Mouse (Mus musculus): ENCODE data around the gene Grhl1. TPM values are rescaled to one million over a fixed set of nuclear protein-coding genes. Genes with fewer than 3 reads are reported as not detected.
A peak's percentile ranks its signal among the peaks of the same experiment; 100 is the strongest.

The Grhl1 gene
- polyA plus RNA-seq, 1 experiment from 2014 or later, result 0.23 TPM

DNA sequence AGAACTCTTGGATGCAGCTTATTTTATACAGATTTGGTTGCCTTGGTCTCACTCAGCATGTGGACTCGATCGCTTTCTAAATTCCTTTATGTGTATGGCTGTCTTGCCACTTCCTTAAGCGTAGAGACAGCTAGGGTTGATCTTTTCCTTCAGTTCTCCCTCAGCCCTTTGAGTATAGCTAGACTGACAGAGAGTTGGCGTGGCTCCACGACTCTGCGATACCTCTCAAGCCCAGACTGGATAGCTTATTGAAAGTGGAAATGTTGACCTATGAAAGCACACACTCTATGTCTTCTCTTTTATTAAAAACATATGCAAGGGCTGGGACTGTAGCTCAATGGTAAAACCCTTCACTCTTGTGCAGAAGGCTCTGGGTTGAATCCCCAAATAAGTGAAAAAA lies 25.3 kb downstream of the Grhl1 start:
- Histone ChIP-seq H3K36me3 (replicated peaks; ENCODE audit: insufficient read depth, low read length) (no peaks in the 10 kb centered on the region), H3K9ac (replicated peaks) (no peak overlapping the region), H3K27ac (ENCODE audit: low read depth) (no peak overlapping the region), H3K27me3 (ENCODE audit: insufficient read depth, low read length) (no peaks in the 10 kb centered on the region), H3K4me3 (ENCODE audit: low read depth, low read length) (no peak overlapping the region), H3K9me3 (ENCODE audit: low read length) (no peaks in the 10 kb centered on the region), H3K4me2 (ENCODE audit: low read depth, low read length) (no peak overlapping the region), H3K4me1 (ENCODE audit: insufficient read depth) (peaks cover 11% of the 10 kb centered on the region)
- TF ChIP-seq EP300 (IDR thresholded peaks at IDR 0.05; ENCODE audit: low read depth), result no peak
- no peak for TF ChIP-seq CTCF (IDR thresholded peaks at IDR 0.05; ENCODE audit: low read depth)
- ATAC-seq (no peak), DNase-seq (no peak)
- WGBS (ENCODE audit: insufficient replicate concordance), result 78% methylated on average over 6 of the region's 6 CpGs

DNA sequence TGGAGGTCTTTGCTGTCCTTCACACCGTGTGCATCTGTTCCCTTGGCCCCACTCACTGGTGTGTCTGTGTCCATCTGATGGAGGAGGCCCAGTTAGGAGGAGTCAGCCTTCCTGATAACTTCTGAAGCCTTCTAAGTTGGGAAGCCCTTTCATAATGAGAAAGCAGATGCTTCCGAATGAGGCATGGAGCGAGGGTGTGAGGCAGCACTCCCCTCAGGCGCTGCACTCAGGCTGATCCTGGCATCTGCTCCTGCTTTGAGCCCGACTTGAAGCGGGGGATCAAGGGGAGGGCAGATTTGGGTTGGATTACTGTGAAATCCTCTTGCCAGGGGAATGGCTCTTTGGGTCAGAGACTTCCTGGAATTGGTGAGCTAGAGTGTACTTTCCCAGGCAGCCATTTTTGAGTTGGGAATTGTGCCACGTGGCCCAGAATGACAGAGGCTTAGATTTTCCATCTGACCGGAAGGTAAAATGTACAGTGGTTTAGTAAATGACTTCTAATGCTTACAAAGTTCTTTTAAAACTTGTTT lies 27.3 kb downstream of the Grhl1 start:
- no peak for ATAC-seq
- H3K36me3 ChIP-seq (replicated peaks; ENCODE audit: insufficient read depth, low read length), result no peaks in the 10 kb centered on the region
- WGBS (ENCODE audit: insufficient replicate concordance), result 70% methylated on average over 8 of the region's 8 CpGs

DNA sequence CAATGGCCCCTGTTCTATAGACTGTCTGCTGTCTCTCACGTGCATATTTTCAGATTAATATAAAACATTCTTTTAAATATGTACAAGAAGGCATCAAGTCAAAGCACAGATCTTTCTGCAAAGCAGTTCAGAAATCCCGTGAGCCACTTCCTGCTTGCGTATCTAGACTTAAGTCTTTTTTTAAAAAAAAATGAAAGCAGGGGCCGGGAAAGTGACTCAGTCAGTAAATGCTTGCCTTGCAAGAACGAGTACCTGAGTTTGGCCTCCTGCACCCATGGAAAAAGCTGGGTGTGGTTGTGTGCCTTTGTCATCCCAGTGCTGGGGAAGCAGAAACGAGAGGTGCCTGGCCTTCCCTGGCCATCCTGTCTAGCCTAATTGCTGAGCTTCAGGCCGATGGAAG lies 28.0 kb downstream of the Grhl1 start:
- TF ChIP-seq EP300 (IDR thresholded peaks at IDR 0.05; ENCODE audit: low read depth) (no peak), CTCF (IDR thresholded peaks at IDR 0.05; ENCODE audit: low read depth) (no peak)
- Histone ChIP-seq H3K27ac (ENCODE audit: low read depth) (no peak overlapping the region), H3K9ac (replicated peaks) (no peak overlapping the region), H3K9me3 (ENCODE audit: low read length) (no peaks in the 10 kb centered on the region), H3K4me2 (ENCODE audit: low read depth, low read length) (no peak overlapping the region), H3K36me3 (replicated peaks; ENCODE audit: insufficient read depth, low read length) (no peaks in the 10 kb centered on the region), H3K4me3 (ENCODE audit: low read depth, low read length) (no peak overlapping the region), H3K4me1 (ENCODE audit: insufficient read depth) (no peaks in the 10 kb centered on the region), H3K27me3 (ENCODE audit: insufficient read depth, low read length) (no peaks in the 10 kb centered on the region)
- 73% methylated on average over 7 of the region's 7 CpGs for WGBS (ENCODE audit: insufficient replicate concordance)
- ATAC-seq (no peak), DNase-seq (no peak)

More for the DNA sequence above, 27.3 kb downstream of the Grhl1 start:
- no peaks in the 10 kb centered on the region for H3K4me1 ChIP-seq (ENCODE audit: insufficient read depth)
- DNase-seq, result no peak
- no peak overlapping the region for H3K27ac ChIP-seq (ENCODE audit: low read depth)
- no peak overlapping the region for H3K9ac ChIP-seq (replicated peaks)
- no peaks in the 10 kb centered on the region for H3K27me3 ChIP-seq (ENCODE audit: insufficient read depth, low read length)
- no peak for TF ChIP-seq EP300 (IDR thresholded peaks at IDR 0.05; ENCODE audit: low read depth)
- TF ChIP-seq CTCF (IDR thresholded peaks at IDR 0.05; ENCODE audit: low read depth), result no peak
- H3K4me3 ChIP-seq (ENCODE audit: low read depth, low read length), result no peak overlapping the region
- H3K4me2 ChIP-seq (ENCODE audit: low read depth, low read length), result no peak overlapping the region
- no peaks in the 10 kb centered on the region for H3K9me3 ChIP-seq (ENCODE audit: low read length)

DNA sequence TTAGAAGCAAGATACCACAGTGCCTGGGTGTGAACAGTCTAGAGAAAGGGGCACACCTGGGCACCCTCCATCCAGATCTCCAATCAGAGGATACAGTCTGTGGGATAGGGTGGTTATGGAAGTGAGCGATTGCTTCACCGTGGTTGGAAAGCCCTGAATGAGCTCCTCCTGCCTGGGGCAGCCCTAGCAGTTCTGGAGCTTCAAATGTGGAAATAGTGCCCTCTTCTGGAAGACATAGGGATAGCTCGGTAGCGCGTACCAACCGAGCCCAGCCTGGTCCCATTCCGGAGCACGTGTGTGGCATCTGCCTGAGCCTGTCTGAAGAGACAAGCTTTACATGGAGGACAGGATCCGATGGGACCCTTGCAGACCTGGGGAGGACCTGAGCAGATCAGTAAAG lies 28.7 kb downstream of the Grhl1 start:
- TF ChIP-seq CTCF (IDR thresholded peaks at IDR 0.05; ENCODE audit: low read depth) (peak; percentile 90), EP300 (IDR thresholded peaks at IDR 0.05; ENCODE audit: low read depth) (no peak)
- Histone ChIP-seq H3K9ac (replicated peaks) (no peak overlapping the region), H3K27ac (ENCODE audit: low read depth) (no peak overlapping the region), H3K4me2 (ENCODE audit: low read depth, low read length) (no peak overlapping the region), H3K4me1 (ENCODE audit: insufficient read depth) (no peaks in the 10 kb centered on the region), H3K27me3 (ENCODE audit: insufficient read depth, low read length) (no peaks in the 10 kb centered on the region), H3K36me3 (replicated peaks; ENCODE audit: insufficient read depth, low read length) (no peaks in the 10 kb centered on the region), H3K4me3 (ENCODE audit: low read depth, low read length) (no peak overlapping the region), H3K9me3 (ENCODE audit: low read length) (no peaks in the 10 kb centered on the region)
- peak; percentile 94 for ATAC-seq
- WGBS (ENCODE audit: insufficient replicate concordance), result 5% methylated on average over 9 of the region's 9 CpGs
- peak; percentile 76 for DNase-seq

DNA sequence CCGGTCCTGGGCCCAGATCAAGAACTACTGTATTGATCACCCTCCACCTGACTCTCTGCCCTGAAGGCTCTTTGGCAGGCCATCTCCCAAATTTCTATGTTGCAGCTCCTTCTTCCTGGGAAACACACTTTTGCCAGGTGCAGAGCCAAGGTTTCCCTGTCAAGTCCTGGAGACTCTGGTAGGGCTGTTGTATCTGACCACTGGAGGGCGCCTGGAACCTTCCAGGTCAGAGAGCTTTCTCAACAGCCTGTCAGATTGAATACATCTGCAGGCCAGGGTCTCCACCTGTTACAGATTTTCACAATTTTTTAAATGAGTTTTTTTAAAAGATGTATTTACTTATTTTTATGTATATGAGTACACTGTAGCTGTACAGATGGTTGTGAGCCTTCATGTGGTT lies 31.2 kb downstream of the Grhl1 start:
- Histone ChIP-seq H3K27ac (ENCODE audit: low read depth) (no peak overlapping the region), H3K4me3 (ENCODE audit: low read depth, low read length) (no peak overlapping the region)
- 40% methylated on average over 2 of the region's 2 CpGs for WGBS (ENCODE audit: insufficient replicate concordance)

DNA sequence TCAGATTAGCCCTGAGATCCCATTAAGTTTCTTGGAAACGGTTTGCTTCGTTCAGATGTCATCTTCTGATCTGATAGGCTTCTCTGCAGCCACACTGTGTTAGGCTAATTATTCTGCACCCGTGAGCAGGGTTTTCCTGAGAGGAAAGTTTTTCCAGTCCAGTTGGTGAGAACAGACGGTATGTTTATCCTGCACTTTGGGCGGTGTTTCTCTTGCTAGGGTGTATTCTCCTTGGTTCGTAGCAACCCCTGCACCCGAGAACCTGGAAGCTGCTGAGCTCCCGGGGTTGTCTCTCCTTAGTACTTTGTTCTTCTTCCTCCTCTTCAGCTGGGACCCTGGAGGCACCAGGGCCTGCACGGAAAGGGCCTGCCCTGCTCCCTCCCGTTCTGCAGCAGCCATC lies 34.1 kb downstream of the Grhl1 start:
- no peaks in the 10 kb centered on the region for H3K4me1 ChIP-seq (ENCODE audit: insufficient read depth)
- ATAC-seq (no peak), DNase-seq (no peak)
- H3K27me3 ChIP-seq (ENCODE audit: insufficient read depth, low read length), result no peaks in the 10 kb centered on the region
- H3K9ac ChIP-seq (replicated peaks), result no peak overlapping the region
- no peak overlapping the region for H3K4me2 ChIP-seq (ENCODE audit: low read depth, low read length)
- TF ChIP-seq EP300 (IDR thresholded peaks at IDR 0.05; ENCODE audit: low read depth) (no peak), CTCF (IDR thresholded peaks at IDR 0.05; ENCODE audit: low read depth) (no peak)
- no peaks in the 10 kb centered on the region for H3K36me3 ChIP-seq (replicated peaks; ENCODE audit: insufficient read depth, low read length)
- H3K4me3 ChIP-seq (ENCODE audit: low read depth, low read length), result no peak overlapping the region
- no peak overlapping the region for H3K27ac ChIP-seq (ENCODE audit: low read depth)
- WGBS (ENCODE audit: insufficient replicate concordance), result 78% methylated on average over 10 of the region's 10 CpGs
- no peaks in the 10 kb centered on the region for H3K9me3 ChIP-seq (ENCODE audit: low read length)

More for the DNA sequence above, 31.2 kb downstream of the Grhl1 start:
- ATAC-seq (no peak), DNase-seq (peak; percentile 80)
- Histone ChIP-seq H3K9me3 (ENCODE audit: low read length) (no peaks in the 10 kb centered on the region), H3K27me3 (ENCODE audit: insufficient read depth, low read length) (no peaks in the 10 kb centered on the region), H3K4me2 (ENCODE audit: low read depth, low read length) (no peak overlapping the region), H3K9ac (replicated peaks) (no peak overlapping the region), H3K4me1 (ENCODE audit: insufficient read depth) (no peaks in the 10 kb centered on the region), H3K36me3 (replicated peaks; ENCODE audit: insufficient read depth, low read length) (no peaks in the 10 kb centered on the region)
- TF ChIP-seq CTCF (IDR thresholded peaks at IDR 0.05; ENCODE audit: low read depth), result peak; percentile 84
- TF ChIP-seq EP300 (IDR thresholded peaks at IDR 0.05; ENCODE audit: low read depth), result no peak

DNA sequence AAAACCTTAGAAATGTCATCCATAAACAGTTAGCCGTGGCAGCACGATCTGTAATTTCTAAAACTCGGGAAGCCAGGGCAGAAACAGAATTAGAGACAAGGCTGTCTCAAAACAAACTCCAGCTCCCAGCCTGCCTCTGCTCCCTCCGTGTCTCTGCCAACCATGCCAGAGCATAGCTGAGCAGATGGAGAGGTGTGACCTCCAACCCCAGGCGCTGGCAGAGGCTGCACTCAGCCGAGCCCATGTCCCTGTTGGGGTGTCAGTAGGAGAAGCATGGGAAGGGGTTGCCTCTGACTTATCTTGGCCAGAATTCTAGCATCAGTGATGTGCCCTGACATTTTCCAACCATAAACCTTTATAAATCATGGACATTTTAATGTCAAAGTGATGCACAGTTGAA lies 40.5 kb downstream of the Grhl1 start:
- no peak overlapping the region for H3K27ac ChIP-seq (ENCODE audit: low read depth)
- DNase-seq (no peak), ATAC-seq (no peak)
- TF ChIP-seq EP300 (IDR thresholded peaks at IDR 0.05; ENCODE audit: low read depth), result no peak
- WGBS (ENCODE audit: insufficient replicate concordance), result 82% methylated on average over 6 of the region's 6 CpGs
- H3K9me3 ChIP-seq (ENCODE audit: low read length), result no peaks in the 10 kb centered on the region
- no peak overlapping the region for H3K9ac ChIP-seq (replicated peaks)
- no peaks in the 10 kb centered on the region for H3K36me3 ChIP-seq (replicated peaks; ENCODE audit: insufficient read depth, low read length)
- no peak overlapping the region for H3K4me2 ChIP-seq (ENCODE audit: low read depth, low read length)
- H3K4me1 ChIP-seq (ENCODE audit: insufficient read depth), result no peaks in the 10 kb centered on the region
- no peaks in the 10 kb centered on the region for H3K27me3 ChIP-seq (ENCODE audit: insufficient read depth, low read length)
- no peak overlapping the region for H3K4me3 ChIP-seq (ENCODE audit: low read depth, low read length)
